Mouse (Mus musculus): ENCODE data around the gene Apon. TPM values are rescaled to one million over a fixed set of nuclear protein-coding genes. Genes with fewer than 3 reads are reported as not detected.
"Not testable (repeated sequence)": the region's sequence is repeated elsewhere in the genome, so short reads cannot be mapped to it uniquely, and the experiment has no call there.

Apon gene
- polyA plus RNA-seq, 1 experiment from 2014 or later = 0.66 TPM

DNA sequence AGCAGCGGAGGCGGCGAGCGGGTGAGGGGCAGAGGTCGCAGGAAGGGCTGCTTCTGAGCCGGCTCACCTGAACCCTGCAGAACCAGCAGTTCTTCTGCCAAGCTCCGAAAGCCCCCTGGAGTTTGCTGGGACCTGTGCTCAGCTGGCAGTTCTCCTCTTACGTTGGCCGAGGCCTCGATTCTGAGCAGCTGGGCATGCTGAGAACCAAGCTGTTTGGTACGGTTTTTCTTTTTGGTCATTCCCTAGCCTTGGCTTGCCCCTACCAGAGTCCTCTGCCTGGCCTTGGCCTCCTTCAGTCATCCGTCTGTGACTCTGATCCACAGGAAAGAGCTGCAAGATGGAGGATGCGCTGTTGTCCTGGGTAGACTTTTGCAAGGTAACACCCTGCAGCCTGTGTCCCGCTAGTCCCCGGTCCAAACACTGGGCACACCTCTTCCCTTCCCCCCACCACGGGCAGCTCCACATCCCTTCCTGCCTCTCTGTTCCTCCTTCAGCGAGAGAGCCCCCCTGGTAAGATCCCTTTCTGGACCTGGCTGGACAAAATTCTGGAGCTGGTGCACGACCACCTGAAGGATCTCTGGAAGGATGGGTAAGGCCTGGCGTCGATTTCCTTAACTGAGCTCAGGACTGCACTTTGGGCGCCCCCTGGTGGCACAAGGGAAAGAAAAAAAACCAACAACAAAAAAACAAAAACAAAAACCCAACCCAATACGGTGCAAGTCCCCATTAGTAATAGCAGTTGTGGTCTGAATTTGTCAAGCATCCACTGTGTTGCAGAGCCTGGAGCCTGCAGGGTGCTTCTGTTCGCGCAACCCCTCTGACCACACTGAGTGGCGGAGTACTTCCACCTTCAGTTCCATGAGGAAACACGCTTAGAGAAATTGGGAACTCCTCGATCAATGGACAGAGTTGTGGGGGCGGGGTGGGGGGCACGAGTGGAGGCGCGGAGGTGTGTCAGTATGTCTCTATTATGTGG, 30.0 kb downstream of the Apon start:
- ATAC-seq (ENCODE audit: low FRiP score, low TSS enrichment) = peak; percentile 35
- 64% methylated on average over 31 of the region's 31 CpGs for WGBS
- Histone ChIP-seq H3K27ac (ENCODE audit: low read length) (no peak overlapping the region), H3K9me3 (ENCODE audit: low read length) (no peaks in the 10 kb centered on the region), H3K36me3 (ENCODE audit: insufficient read depth, low read length) (peaks cover 25% of the 10 kb centered on the region), H3K9ac (replicated peaks; ENCODE audit: low read length) (no peak overlapping the region), H3K4me1 (ENCODE audit: insufficient read depth, low read length) (no peaks in the 10 kb centered on the region), H3K27me3 (ENCODE audit: insufficient read depth, low read length) (no peaks in the 10 kb centered on the region), H3K4me3 (ENCODE audit: low read length) (no peak overlapping the region), H3K4me2 (replicated peaks; ENCODE audit: low read depth, low read length) (no peak overlapping the region)

GRCm38 (mm10) chr10:128290594-128290993, 36.7 kb downstream of the Apon start:
- ATAC-seq (ENCODE audit: low FRiP score, low TSS enrichment); H3K4me3 ChIP-seq (ENCODE audit: low read length); H3K4me2 ChIP-seq (replicated peaks; ENCODE audit: low read depth, low read length); H3K4me1 ChIP-seq (ENCODE audit: insufficient read depth, low read length); H3K27ac ChIP-seq (ENCODE audit: low read length); H3K27me3 ChIP-seq (ENCODE audit: insufficient read depth, low read length); H3K9ac ChIP-seq (replicated peaks; ENCODE audit: low read length); H3K9me3 ChIP-seq (ENCODE audit: low read length): not testable (repeated sequence)
- peaks cover 30% of the 10 kb centered on the region for H3K36me3 ChIP-seq (ENCODE audit: insufficient read depth, low read length)
- WGBS = 83% methylated on average over 1 of the region's 1 CpGs

GRCm38 (mm10) chr10:128296370-128297090, 42.6 kb downstream of the Apon start:
- WGBS = 76% methylated on average over 13 of the region's 13 CpGs

GRCm38 (mm10) chr10:128297221-128297620, 43.3 kb downstream of the Apon start:
- no peak for ATAC-seq (ENCODE audit: low FRiP score, low TSS enrichment)
- Histone ChIP-seq H3K27me3 (ENCODE audit: insufficient read depth, low read length) (no peaks in the 10 kb centered on the region), H3K4me1 (ENCODE audit: insufficient read depth, low read length) (peaks cover 2% of the 10 kb centered on the region; the same call in 1 of the 2 replicates), H3K9me3 (ENCODE audit: low read length) (no peaks in the 10 kb centered on the region), H3K9ac (replicated peaks; ENCODE audit: low read length) (0 out of 2 replicates have a peak overlapping the region, but pooled peaks have one; percentile 49), H3K4me2 (replicated peaks; ENCODE audit: low read depth, low read length) (no peak overlapping the region), H3K4me3 (ENCODE audit: low read length) (no peak overlapping the region), H3K27ac (ENCODE audit: low read length) (peak overlapping the region; percentile 35; the same call in 1 of the 2 replicates), H3K36me3 (ENCODE audit: insufficient read depth, low read length) (0 out of 2 replicates have a peak, but pooled peaks cover 3% of the 10 kb centered on the region)
- 73% methylated on average over 4 of the region's 4 CpGs for WGBS

More at GRCm38 (mm10) chr10:128296370-128297090, 42.6 kb downstream of the Apon start:
- H3K36me3 ChIP-seq (ENCODE audit: insufficient read depth, low read length) = peaks cover 9% of the 10 kb centered on the region; the same call in 1 of the 2 replicates
- H3K9ac ChIP-seq (replicated peaks; ENCODE audit: low read length) = no peak overlapping the region
- no peaks in the 10 kb centered on the region for H3K9me3 ChIP-seq (ENCODE audit: low read length)
- H3K4me3 ChIP-seq (ENCODE audit: low read length) = no peak overlapping the region
- H3K27ac ChIP-seq (ENCODE audit: low read length) = no peak overlapping the region
- ATAC-seq (ENCODE audit: low FRiP score, low TSS enrichment) = no peak
- H3K4me2 ChIP-seq (replicated peaks; ENCODE audit: low read depth, low read length) = no peak overlapping the region
- no peaks in the 10 kb centered on the region for H3K4me1 ChIP-seq (ENCODE audit: insufficient read depth, low read length)
- no peaks in the 10 kb centered on the region for H3K27me3 ChIP-seq (ENCODE audit: insufficient read depth, low read length)

DNA sequence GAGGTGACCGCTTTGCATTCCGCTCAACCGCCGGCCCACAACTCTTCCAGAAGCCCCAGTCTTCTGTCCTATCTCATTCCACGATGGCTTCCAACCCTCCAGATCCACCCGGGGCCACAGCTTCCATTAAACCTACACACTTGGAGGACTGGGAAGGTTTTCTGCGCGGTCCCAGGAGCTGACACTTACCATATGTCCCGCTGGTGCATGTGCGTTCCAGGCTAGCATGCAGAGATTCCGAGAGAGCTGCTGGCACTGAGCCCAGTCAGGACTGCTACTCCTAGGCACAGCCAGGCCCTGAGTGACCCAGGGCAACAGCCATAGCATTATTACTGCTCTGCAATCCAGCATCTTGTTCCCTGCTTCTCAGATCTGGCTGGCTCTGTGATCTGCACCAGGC, 43.7 kb downstream of the Apon start:
- 0 out of 2 replicates have a peak, but pooled peaks have one; percentile 20 for ATAC-seq (ENCODE audit: low FRiP score, low TSS enrichment)
- H3K4me2 ChIP-seq (replicated peaks; ENCODE audit: low read depth, low read length) = no peak overlapping the region
- peak overlapping the region; percentile 35; the same call in 1 of the 2 replicates for H3K27ac ChIP-seq (ENCODE audit: low read length)
- H3K9me3 ChIP-seq (ENCODE audit: low read length) = no peaks in the 10 kb centered on the region
- no peaks in the 10 kb centered on the region for H3K36me3 ChIP-seq (ENCODE audit: insufficient read depth, low read length)
- H3K4me3 ChIP-seq (ENCODE audit: low read length) = no peak overlapping the region
- no peaks in the 10 kb centered on the region for H3K27me3 ChIP-seq (ENCODE audit: insufficient read depth, low read length)
- H3K4me1 ChIP-seq (ENCODE audit: insufficient read depth, low read length) = peaks cover 6% of the 10 kb centered on the region; the same call in 1 of the 2 replicates
- WGBS = 70% methylated on average over 11 of the region's 11 CpGs
- H3K9ac ChIP-seq (replicated peaks; ENCODE audit: low read length) = peak overlapping the region; percentile 49; the same call in 1 of the 2 replicates

- Histone ChIP-seq H3K9ac (replicated peaks; ENCODE audit: low read length) (peak overlapping the region; percentile 49; the same call in 1 of the 2 replicates), H3K9me3 (ENCODE audit: low read length) (no peaks in the 10 kb centered on the region), H3K4me2 (replicated peaks; ENCODE audit: low read depth, low read length) (no peak overlapping the region), H3K27me3 (ENCODE audit: insufficient read depth, low read length) (no peaks in the 10 kb centered on the region), H3K4me3 (ENCODE audit: low read length) (no peak overlapping the region), H3K4me1 (ENCODE audit: insufficient read depth, low read length) (peaks cover 6% of the 10 kb centered on the region; the same call in 1 of the 2 replicates), H3K36me3 (ENCODE audit: insufficient read depth, low read length) (no peaks in the 10 kb centered on the region), H3K27ac (ENCODE audit: low read length) (no peak overlapping the region)
- 73% methylated on average over 6 of the region's 6 CpGs for WGBS
- no peak for ATAC-seq (ENCODE audit: low FRiP score, low TSS enrichment)
Observed at GRCm38 (mm10) chr10:128298243-128298642, 44.3 kb downstream of the Apon start.

GRCm38 (mm10) chr10:128298702-128299171, 44.8 kb downstream of the Apon start, which contains the start of gene Il23a:
Il23a (minus strand) TSS chr10:128298752.
- Histone ChIP-seq H3K36me3 (ENCODE audit: insufficient read depth, low read length) (no peaks in the 10 kb centered on the region), H3K9me3 (ENCODE audit: low read length) (no peaks in the 10 kb centered on the region), H3K9ac (replicated peaks; ENCODE audit: low read length) (peak within 1 kb of the TSS; percentile 49; the same call in 1 of the 2 replicates), H3K27me3 (ENCODE audit: insufficient read depth, low read length) (no peaks in the 10 kb centered on the region), H3K27ac (ENCODE audit: low read length) (peak within 1 kb of the TSS; percentile 35; the same call in 1 of the 2 replicates), H3K4me3 (ENCODE audit: low read length) (no peak within 1 kb of the TSS), H3K4me2 (replicated peaks; ENCODE audit: low read depth, low read length) (no peak within 1 kb of the TSS), H3K4me1 (ENCODE audit: insufficient read depth, low read length) (peaks cover 8% of the 10 kb centered on the region)
- 75% methylated on average over 11 of the region's 11 CpGs for WGBS
- no peak for ATAC-seq (ENCODE audit: low FRiP score, low TSS enrichment)

DNA sequence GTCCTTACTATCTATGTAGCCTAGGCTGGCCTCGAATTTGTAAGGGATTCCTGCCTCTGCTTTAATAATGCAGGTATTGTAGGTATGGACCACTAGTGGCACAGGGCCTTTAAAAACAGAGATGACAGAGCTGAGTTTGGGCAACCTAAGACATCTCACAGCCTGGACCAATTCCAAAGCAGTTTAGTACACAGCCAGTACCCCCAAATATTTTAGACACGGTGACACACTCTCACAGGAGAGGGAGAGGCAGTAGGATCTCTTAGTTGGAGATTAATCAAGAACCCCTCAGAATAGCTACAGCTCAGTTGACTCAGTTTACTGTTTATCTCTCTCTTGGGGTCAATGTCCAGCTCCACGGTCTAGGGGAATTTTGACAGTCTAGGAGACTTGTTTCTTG, 48.5 kb downstream of the Apon start:
- ATAC-seq (ENCODE audit: low FRiP score, low TSS enrichment) = no peak
- WGBS = 43% methylated on average over 3 of the region's 3 CpGs

DNA sequence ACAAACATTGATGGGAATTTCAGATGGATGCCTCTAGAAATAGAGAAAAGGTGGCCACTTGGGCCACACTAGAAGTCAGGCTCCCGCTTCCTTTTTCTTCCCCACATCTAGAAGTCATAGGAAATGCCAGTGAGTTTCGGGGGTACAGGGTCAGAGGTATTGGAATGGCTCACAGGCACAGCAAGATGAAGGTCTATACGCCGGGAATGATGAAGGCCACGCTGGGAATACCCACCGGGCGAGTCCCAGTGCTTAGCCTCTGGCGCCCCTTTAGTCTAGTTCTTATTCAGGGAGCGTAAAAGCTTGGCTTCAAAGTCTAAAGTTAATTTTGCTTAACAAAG, 48.9 kb downstream of the Apon start:
- peak; percentile 50; the same call in 1 of the 2 replicates for ATAC-seq (ENCODE audit: low FRiP score, low TSS enrichment)

More for the DNA sequence above, 48.5 kb downstream of the Apon start:
- H3K36me3 ChIP-seq (ENCODE audit: insufficient read depth, low read length) = peaks cover 6% of the 10 kb centered on the region; the same call in 1 of the 2 replicates
- peaks cover 16% of the 10 kb centered on the region for H3K4me1 ChIP-seq (ENCODE audit: insufficient read depth, low read length)
- no peaks in the 10 kb centered on the region for H3K9me3 ChIP-seq (ENCODE audit: low read length)
- H3K9ac ChIP-seq (replicated peaks; ENCODE audit: low read length) = peak overlapping the region; percentile 91
- H3K27ac ChIP-seq (ENCODE audit: low read length) = peak overlapping the region; percentile 96
- H3K4me2 ChIP-seq (replicated peaks; ENCODE audit: low read depth, low read length) = peak overlapping the region; percentile 76
- no peaks in the 10 kb centered on the region for H3K27me3 ChIP-seq (ENCODE audit: insufficient read depth, low read length)
- peak overlapping the region; percentile 69 for H3K4me3 ChIP-seq (ENCODE audit: low read length)

More for the DNA sequence above, 48.9 kb downstream of the Apon start:
- no peaks in the 10 kb centered on the region for H3K27me3 ChIP-seq (ENCODE audit: insufficient read depth, low read length)
- peaks cover 7% of the 10 kb centered on the region; the same call in 1 of the 2 replicates for H3K36me3 ChIP-seq (ENCODE audit: insufficient read depth, low read length)
- WGBS = 0% methylated on average over 9 of the region's 9 CpGs
- peak overlapping the region; percentile 96 for H3K27ac ChIP-seq (ENCODE audit: low read length)
- H3K4me3 ChIP-seq (ENCODE audit: low read length) = peak overlapping the region; percentile 69
- H3K9ac ChIP-seq (replicated peaks; ENCODE audit: low read length) = peak overlapping the region; percentile 91
- H3K4me1 ChIP-seq (ENCODE audit: insufficient read depth, low read length) = peaks cover 16% of the 10 kb centered on the region
- no peaks in the 10 kb centered on the region for H3K9me3 ChIP-seq (ENCODE audit: low read length)
- H3K4me2 ChIP-seq (replicated peaks; ENCODE audit: low read depth, low read length) = peak overlapping the region; percentile 76
